Mouse (Mus musculus) megakaryocyte-erythroid progenitor cell, adult 5-6 weeks (primary cell): ENCODE data around the gene Hoxc9. TPM values are rescaled to one million over a fixed set of nuclear protein-coding genes. Genes with fewer than 3 reads are reported as not detected.

Experiments used
- total RNA-seq, 2 experiments: library from RNA; stranded (forward) in 1 of 2; stranded (reverse) in 1 of 2; fragments of 200-1000, 215-1000 nt in 1 of 2; fragments of >200 nt in 1 of 2; fragmentation: Nextera tagmentation in 1 of 2; gene quantifications; 2 replicates each; pipeline ENCODE4 v1.2.3; 2014 to 2017

The Hoxc9 gene
- total RNA-seq, 2 experiments from 2014 or later = not detected

Other genes starting within 250 kb of the Hoxc9 start
- gene Hoxc13, start 55.3 kb upstream of the Hoxc9 start, total RNA-seq (2014; fragmentation: Nextera tagmentation) = not detected in 2 replicates
- gene Hoxc13, start 55.3 kb upstream of the Hoxc9 start, total RNA-seq (2017) = not detected in 2 replicates
- not detected in 2 replicates for gene Hoxc12, start 39.7 kb upstream of the Hoxc9 start, total RNA-seq (2014; fragmentation: Nextera tagmentation)
- not detected in 2 replicates for gene Hoxc12, start 39.7 kb upstream of the Hoxc9 start, total RNA-seq (2017)
- not detected in 2 replicates for gene Hoxc11, start 22.0 kb upstream of the Hoxc9 start, total RNA-seq (2014; fragmentation: Nextera tagmentation)
- not detected in 2 replicates for gene Hoxc11, start 22.0 kb upstream of the Hoxc9 start, total RNA-seq (2017)
- not detected in 2 replicates for gene Hoxc10, start 9.6 kb upstream of the Hoxc9 start, total RNA-seq (2014; fragmentation: Nextera tagmentation)
- gene Hoxc10, start 9.6 kb upstream of the Hoxc9 start, total RNA-seq (2017) = not detected in 2 replicates
- not detected in 2 replicates for gene Hoxc5, start 9.0 kb upstream of the Hoxc9 start, total RNA-seq (2014; fragmentation: Nextera tagmentation)
- gene Hoxc5, start 9.0 kb upstream of the Hoxc9 start, total RNA-seq (2017) = not detected in 2 replicates
- gene Hoxc8, start 14.2 kb downstream of the Hoxc9 start, total RNA-seq (2014; fragmentation: Nextera tagmentation) = not detected in 2 replicates
- gene Hoxc8, start 14.2 kb downstream of the Hoxc9 start, total RNA-seq (2017) = not detected in 2 replicates
- not detected in 2 replicates for gene Hoxc6, start 21.8 kb downstream of the Hoxc9 start, total RNA-seq (2014; fragmentation: Nextera tagmentation)
- gene Hoxc6, start 21.8 kb downstream of the Hoxc9 start, total RNA-seq (2017) = not detected in 2 replicates
- not detected in 2 replicates for gene Hoxc4, start 42.5 kb downstream of the Hoxc9 start, total RNA-seq (2014; fragmentation: Nextera tagmentation)
- not detected in 2 replicates for gene Hoxc4, start 42.5 kb downstream of the Hoxc9 start, total RNA-seq (2017)
- gene Smug1, start 190.7 kb downstream of the Hoxc9 start, total RNA-seq (2014; fragmentation: Nextera tagmentation) = 3.6 and 5.9 TPM in 2 replicates
- gene Smug1, start 190.7 kb downstream of the Hoxc9 start, total RNA-seq (2017) = 2.2 and 4.2 TPM in 2 replicates